Mouse (Mus musculus) cerebellum, postnatal 4 days (tissue): ENCODE data around the gene Chmp2a.
"Not testable (repeated sequence)": the region's sequence is repeated elsewhere in the genome, so short reads cannot be mapped to it uniquely, and the experiment has no call there.

Experiments
- DNase-seq, 2 experiments: peaks; one replicate each; pipeline ENCODE4 v3.0.0; 2022; ENCODE audit warnings: low spot score in 2 of 2, mixed read lengths in 1 of 2

Chmp2a gene

DNA sequence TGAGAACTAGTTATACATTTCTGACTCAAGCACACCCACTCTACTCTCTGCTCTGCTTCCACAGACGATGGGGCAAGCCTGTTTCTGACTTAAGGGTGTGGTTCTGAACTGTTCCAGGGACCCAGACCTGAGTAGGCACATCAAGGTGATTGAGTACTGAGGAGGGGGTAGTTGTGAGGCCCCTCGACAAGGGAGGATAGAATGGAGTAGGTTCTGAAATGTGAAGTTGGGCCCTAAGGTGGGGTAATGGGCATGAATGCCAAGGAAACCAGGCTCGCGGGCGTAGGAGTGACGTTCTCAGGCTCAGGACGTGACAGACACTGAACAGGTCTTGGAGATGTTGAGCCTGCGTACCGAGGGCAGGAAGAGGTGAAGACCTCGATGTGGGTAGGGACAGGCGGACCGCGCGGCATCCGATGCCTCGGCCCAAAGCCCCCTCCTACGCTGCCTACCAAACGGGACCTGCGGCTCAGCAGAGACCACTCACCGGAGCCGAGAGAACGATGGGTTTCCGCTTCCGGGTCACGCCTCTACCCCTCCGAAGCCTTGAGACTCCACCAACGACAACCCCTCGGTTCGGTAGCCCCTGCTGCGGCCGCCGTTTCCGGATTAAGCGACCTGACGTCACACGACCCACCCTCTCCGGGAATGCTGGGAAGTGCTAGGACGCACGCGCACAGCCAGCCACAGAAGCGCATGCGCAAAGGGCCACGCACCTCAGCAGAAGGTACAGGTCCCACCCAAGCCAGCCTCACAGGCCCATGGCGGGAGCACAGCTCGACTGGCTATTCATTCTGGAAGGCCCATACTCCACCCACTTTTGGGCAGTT is at the start of gene Chmp2a:
Gene Chmp2a (minus strand): TSS at position 660 of the 830 bp plus-strand sequence.
- peak; percentile 97 for DNase-seq

DNA sequence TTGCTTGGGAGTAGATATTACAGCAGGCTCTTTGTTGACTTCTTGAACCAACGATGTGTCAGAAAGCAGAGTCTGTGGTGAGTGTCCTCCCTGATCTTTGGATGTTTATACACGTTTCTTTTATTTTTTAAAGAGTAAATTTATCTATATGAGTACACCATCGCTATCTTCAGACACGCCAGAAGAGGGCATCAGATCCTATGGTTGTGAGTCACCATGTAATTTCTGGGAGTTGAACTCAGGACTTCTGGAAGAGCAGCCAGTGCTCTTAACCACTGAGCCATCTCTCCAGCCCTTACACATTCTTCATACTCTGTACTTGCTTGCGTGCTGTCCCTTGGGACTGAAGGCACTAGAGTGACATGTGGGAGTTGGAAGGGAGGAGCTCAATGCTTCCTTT is 37.7 kb upstream of the Chmp2a start:
- DNase-seq = no peak

DNA sequence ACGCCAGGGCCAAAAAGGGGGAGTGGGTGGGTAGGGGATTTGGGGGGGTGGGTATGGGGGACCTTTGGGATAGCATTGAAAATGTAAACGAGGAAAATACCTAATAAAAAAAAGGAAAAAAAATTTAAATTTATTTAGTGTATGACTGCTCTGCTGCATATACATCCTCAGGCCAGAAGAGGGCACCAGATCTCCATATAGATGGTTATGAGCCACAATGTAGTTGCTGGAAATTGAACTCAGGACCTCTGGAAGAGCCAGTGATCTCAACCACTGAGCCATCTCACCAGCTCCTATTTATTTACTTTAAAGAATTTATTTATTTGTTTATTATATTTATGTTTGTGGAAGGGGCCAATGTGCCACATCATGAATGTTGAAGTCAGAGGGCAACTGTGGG is 28.8 kb upstream of the Chmp2a start:
- not testable (repeated sequence) for DNase-seq

DNA sequence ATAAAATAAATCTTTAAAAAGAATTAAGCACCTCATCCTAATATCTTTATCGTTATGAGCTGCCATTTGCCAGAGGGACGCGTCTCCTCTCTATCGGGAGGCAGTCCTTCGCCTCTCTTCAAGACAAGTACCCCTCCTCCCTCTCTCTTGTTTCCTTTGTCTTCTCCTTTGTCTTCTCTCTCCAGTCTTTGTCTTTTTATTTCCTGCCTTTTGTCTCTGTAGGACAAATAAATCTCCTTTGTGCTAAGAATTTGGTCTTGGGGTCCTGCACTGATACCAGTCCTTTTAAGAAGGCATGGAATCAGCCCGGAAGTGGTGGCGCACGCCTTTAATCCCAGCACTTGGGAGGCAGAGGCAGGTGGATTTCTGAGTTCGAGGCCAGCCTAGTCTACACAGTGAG is 24.9 kb upstream of the Chmp2a start:
- no peak for DNase-seq

- no peak for DNase-seq
These were observed 22.5 kb upstream of the Chmp2a start for GRCm38 (mm10) chr7:13056913-13057700.

- DNase-seq = peak; percentile 84 to 93
These were observed 19.8 kb upstream of the Chmp2a start, which contains the start of gene Mzf1 for GRCm38 (mm10) chr7:13054287-13055010. Mzf1 (minus strand) TSS chr7:13054764.

DNA sequence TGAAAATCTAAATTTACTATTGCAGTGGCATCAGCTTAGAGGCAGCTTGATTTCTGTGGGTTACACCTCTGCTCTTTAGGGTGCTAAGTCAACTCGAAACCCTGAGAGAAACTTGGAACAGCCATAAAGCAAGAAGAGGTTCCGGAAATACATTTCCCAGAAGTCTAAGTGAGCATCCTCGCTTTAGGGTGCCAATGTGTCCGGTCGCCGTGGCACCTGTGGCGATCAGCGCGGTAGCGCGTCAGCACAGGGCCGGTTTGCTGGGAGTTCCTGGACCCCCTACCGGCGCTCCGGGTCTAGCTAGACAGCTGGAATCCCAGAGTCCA is 19.3 kb upstream of the Chmp2a start:
- no peak for DNase-seq

DNA sequence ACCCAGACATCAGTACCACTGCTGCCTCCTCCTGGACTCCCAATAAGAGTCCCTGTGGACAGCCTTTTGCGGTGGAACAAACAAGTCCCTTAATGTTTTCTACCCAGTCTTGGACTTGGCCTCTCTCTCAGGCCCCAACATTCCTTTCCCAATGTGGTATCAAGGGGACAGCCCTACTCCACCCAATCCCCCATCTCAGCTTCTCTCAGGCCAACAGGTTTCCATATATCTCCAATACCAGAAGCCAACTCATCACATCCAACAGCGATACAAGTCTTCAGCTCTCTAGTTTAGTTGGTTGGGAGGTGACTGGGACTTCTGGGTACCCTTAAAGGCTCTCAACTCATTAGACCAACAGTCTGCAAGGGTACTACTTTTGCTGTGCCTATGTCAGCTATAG is 18.9 kb upstream of the Chmp2a start:
- DNase-seq = no peak

DNA sequence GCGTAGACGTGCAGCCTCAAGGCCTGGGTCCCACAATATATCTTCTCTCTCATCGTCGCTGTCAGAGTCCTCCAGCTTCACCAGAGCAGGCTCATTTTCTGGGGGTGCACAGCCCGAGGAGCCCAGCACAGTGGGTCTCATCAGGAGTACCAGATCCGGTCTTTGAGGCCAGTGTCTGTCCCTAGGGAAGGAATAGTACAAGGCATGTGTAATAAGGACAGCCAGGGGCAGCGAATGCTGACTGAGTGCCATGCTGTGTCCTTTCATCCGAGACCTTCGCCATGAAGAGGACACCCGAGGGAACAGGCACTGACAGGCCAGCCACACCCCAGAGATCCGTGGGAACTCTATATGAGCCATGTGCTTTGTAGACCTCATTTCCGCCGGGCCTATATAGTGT is 18.4 kb upstream of the Chmp2a start:
- no peak for DNase-seq

GRCm38 (mm10) chr7:13046084-13046483 is 11.5 kb upstream of the Chmp2a start:
- peak in 1 of 2 experiments; percentile 57 for DNase-seq

- no peak for DNase-seq
These were observed 9.6 kb upstream of the Chmp2a start for GRCm38 (mm10) chr7:13044254-13044625.

GRCm38 (mm10) chr7:13043445-13044253 is 9.0 kb upstream of the Chmp2a start:
- DNase-seq = peak in 1 of 2 experiments; percentile 59

DNA sequence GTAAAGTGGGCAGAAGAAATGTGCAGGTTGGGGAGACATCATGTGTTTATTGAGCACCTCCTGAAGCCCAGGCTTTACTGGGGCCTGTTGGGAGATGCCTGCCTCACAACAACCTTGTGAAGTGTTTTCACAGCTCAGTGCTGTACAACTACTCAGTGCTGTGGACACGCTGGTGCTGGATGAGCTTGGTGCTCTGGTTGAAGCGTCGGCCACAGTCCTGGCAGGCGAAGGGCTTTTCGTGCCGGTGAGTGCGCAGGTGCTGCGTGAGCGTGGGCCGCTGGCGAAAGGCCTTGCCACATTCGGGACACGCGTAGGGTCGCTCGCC is 8.5 kb upstream of the Chmp2a start:
- no peak for DNase-seq

DNA sequence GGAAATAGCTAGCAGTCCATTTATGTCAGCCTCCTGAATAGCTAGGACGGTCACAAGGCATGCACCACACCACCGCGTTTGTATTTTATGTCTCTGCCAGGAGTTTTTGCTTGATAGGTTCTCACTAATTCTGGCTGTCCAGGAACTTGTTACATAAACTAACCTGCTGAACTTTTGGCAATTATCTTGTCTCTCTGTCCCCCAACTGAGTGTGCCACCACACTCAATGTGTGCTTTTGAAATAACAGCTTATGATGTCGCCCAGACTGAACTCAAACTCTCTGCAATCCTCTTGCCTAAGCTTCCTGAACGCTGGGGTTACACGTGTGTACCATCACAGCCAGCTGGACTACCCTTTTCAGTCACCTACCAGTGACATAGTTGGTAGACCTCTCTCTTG is 7.9 kb upstream of the Chmp2a start:
- no peak for DNase-seq

GRCm38 (mm10) chr7:13041256-13041655 is 6.6 kb upstream of the Chmp2a start:
- no peak for DNase-seq

DNA sequence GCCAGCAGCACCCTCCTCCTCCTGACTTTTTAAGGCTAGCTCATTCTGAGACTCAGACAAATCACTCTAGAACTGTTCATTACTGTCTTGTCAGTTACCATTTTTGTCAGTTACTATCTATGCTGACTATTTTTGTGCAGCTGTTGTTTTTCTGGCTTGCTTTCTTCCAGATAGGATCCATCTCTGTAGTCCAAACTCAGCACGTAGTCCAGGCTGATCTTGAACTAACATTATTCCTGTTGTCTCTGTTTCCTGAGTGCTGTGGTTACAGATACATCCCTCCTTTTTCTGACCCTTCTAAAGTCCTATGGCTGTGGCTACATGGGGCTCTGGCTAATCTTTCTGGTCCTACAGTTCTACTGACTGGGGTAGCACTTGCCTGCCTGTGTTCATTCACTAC is 4.6 kb upstream of the Chmp2a start:
- DNase-seq = no peak

DNA sequence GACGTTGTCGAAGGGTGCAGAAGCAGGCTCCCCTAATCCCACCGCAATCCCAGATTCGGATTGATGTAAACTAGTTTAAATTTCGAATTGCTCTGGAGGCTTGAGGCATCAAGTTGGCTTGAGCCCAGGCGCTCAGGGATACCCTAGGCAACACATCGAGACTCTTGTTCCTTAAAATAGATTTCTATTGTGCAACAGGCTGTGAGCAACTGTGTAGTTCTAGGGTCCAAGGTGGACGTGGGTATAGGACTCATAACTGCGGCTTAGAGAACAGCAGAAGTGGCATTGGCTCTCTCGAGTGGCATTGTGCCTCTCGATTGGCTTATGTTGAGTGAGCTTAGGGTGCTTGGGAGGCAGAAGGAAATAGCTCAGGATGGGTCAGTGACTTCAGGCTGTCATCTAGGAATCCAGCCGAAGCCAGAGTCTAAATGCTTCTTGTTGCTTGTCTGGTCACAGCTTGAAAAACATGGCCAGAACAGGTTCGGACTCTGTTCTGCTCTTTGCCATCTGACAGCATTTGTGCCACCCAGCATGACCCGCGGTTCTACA is 4.1 kb upstream of the Chmp2a start:
- no peak for DNase-seq

GRCm38 (mm10) chr7:13037901-13038555 is 3.4 kb upstream of the Chmp2a start, which contains the start of gene Ube2m:
Ube2m (minus strand) TSS chr7:13038275.
- peak; percentile 99 for DNase-seq

DNA sequence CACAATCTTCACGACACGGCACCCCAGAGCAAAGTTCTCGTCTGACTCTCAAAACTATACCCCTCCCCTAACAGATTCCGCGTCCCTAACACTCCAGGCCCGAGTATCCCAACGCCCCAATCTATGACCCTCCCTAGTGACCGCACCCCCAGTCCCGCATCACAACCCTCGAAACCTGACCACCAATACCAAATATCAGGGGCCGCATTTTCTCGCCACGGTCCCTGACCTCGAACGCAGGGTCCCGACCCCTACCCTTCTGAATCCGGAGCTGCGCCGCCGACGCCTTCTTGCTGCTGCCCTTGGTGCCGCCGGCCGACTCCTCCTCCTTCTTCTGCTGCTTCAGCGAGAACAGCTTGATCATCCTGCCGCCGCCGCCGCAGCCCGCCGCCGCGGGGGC is 2.8 kb upstream of the Chmp2a start:
- no peak for DNase-seq

DNA sequence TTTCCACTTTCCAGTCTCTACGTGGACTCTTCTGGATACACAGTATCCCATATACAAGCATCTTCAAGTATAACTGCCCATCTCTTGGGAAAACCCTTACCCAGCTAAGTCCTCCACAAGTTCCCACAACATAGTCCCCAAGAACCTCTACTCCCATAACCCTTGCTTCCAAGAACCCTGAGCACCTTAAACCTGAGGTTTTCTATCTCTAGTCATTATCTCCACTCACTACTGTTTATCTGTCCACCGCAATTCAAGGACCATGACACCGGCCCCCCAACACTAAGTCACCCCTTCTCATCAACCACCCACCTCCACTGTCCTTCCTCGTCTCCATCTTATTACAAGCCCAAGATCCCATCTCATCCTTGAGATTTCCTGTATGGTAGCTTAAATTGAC is 2.2 kb upstream of the Chmp2a start:
- no peak for DNase-seq
